Mouse (Mus musculus): ENCODE data around the gene Mrps6.
A peak's percentile ranks its signal among the peaks of the same experiment; 100 is the strongest.

Mrps6 gene

DNA sequence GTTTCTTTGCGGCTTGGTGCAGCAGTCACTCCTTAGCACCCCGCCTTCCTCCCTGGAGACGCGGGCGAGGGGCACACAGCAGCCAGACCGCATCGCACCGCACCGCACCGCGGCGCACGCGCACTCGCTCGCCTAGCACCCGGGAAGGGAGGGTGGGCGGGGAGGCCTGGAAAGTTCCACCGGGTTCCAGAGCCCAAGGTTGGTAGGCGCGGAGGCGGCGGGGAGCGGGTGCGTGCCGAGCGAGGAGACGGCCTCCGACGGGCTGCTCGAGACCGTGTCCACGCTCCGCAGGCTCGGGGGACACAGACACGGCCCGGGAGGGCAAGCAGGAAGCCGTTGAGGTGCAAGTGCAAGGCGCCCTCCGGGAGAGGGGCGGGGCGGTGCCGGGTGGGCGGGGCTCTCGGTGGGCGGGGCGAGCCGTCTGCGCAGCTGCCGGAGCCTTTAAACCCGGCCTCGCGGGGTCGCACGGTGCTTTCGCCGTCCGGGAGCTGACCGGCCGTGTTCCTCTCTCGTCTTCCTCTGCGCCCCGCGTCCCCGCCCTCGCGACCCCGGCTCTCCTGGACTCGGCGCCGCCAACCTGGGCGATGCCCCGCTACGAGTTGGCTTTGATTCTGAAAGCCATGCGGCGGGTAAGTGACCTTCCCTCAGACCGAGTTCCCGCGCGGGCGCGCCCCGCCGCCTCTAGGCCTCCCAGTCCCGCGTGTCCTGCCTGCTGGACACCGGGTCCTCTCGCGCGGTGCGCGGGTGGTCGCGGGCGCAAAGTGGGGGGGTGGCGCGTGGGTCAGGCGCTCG, at the start of gene Mrps6, which contains the start of the genes Gm49711 and Slc5a3:
TSS of gene Mrps6 (plus strand) at position 419 of the 792 bp plus-strand sequence.
TSS of gene Gm49711 (plus strand) at position 465 of the 792 bp plus-strand sequence.
TSS of gene Slc5a3 (plus strand) at position 471 of the 792 bp plus-strand sequence.
- DNase-seq (ENCODE audit: low read depth): peak; percentile 90

DNA sequence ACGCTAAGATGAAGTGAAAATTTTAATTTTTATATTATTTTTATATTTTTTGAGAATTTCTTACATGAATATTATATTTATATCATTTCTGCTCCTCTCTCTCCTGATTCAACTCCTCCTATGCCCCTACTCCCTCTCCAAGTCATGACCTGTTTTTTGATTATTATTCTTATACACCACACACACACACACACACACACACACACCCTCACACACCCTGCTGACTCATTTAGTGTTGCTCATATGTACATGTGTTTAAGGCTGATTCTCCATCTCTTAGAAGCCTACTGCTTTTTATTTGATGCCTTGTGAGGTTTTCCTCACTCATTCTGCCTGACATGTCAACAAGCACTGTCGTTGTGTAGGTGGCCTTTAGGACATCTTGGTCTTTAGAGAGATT, 48.5 kb upstream of the Mrps6 start:
- no peak for DNase-seq (ENCODE audit: low read depth)

DNA sequence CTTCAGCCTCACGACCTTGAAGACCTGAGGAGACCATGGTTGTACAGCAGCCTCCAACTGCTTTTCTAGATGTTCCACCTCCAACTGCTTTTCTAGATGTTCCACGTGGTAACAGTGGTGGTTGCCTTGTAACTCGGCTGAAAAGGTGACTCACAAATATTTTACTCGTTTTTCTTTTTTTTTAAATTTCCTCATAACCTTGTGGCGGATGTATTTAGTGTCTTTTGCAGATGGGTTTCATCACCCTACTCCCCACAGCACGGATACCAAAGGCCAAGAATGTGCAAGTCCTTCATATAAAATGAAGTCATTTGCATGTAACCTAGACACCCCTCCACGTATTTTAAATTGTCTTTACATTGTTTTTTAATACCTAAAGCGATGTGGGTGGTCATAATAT, 41.3 kb upstream of the Mrps6 start:
- DNase-seq (ENCODE audit: low read depth): peak; percentile 88

DNA sequence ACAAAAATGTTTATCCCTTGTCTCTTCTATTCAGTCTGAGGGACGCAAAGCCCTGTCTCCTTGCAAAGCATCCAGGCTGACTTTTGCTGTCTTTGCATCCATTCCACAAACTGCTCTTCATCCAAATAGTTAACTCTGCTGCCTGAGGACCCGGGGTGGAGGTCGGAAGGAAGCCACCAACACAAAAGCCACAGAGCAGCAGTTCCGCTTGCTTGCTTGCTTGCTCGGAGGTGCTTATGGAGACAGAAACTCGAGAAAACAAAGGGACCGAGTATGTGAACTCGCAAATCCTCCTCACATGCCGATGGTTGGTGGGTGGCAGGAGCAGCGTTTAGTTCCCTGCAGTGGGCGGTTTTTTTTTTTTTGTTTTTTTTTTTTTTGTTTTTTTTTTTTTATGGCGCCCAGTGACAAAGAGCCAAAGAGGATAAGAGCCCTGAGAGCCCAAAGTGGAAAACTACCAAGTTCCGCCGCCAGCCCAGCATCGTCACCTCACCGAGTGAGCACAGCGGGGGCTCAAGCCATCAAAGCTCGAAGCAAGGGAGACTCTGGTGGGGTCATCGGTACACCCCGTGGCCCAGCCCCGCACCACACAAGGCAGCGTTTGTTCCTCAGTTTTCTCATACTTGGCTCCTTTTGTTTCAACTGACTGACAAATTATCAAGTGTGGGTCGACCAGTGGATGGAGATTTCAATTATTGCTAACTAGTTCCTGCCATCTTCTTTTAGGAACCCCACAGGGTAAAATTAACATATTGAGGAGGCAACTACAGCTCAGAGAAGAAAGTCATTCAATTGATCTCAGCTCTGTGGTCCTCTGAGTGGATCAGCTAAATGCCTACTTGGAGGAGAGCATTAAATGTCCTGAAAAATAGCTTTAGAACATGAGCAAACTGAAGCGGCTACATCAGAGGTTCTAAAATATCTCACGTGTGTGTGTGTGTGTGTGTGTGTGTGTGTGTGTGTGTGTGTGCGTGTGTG, 38.6 kb upstream of the Mrps6 start:
- DNase-seq (ENCODE audit: low read depth): peak; percentile 81

DNA sequence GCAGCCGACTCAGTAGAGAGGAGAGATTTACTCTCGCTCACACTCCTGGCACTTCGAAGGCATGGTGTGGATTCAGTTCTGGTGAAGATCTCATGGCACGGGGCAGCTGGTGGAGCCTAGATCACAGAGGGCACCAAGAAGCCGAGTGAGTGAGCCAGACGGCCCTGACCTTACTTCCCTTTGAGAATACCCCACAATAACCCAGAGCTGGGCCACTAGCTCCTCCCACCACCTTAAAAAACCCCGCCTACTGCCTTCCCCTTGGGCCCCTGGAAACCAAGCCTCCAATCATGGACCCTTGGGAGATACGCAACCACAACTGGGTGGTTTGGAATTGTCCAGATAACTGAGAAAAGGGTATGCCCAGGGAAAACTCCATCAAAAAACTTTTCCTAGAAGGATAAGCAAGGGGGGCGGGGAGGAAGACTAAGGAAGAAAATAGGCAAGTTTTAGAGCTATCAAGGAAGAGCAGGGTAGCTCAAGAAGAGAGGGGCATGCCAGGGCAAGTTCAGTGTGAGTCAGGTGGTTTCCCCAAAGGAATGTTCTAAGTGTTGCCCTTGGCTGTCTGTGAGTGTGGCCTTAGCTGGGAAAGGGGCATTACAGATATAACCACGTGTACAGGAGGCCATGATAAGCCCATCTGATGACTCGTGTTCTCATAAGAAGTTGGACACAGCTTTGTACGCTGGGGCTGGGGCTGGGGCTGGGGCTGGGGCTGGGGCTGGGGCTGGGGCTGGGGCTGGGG, 36.2 kb upstream of the Mrps6 start:
- DNase-seq (ENCODE audit: low read depth): peak; percentile 55

DNA sequence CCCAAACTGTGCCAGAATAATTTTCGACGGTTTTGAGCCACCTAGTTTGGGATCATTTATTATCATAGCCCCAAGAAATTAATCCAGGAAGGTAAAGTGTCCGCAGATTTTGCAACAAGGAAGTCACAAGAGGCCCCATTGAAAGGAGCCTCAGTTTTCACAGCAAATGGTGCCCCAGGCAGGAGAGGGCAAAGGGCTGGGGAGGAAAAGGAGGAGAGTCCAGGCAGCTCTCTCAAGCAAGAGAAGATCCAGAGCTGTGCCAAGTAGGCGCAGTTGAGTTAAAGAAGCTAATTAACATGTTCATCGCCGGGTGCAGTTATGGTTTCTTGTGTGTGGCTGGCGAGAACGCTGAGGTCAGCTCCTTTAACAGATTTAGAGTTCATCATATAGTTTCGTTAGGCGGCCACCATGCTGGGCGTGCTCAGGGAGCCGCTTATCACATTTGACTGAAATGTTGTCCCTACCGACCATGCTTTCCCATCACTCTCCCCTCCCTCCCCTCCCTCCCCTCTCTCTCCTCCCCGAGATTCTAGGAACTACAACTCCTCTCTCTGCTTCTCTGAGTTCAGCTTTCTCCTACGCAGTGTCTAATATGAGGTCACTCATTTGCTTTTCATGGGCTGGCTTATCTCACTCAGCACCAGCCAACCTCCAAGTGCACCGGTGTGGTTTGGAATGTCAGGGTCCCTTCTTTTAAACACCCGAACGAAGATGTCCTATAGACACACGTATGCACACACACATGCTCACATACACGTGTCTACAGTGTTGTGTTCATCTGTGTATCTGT, 35.4 kb upstream of the Mrps6 start:
- no peak for DNase-seq (ENCODE audit: low read depth)

DNA sequence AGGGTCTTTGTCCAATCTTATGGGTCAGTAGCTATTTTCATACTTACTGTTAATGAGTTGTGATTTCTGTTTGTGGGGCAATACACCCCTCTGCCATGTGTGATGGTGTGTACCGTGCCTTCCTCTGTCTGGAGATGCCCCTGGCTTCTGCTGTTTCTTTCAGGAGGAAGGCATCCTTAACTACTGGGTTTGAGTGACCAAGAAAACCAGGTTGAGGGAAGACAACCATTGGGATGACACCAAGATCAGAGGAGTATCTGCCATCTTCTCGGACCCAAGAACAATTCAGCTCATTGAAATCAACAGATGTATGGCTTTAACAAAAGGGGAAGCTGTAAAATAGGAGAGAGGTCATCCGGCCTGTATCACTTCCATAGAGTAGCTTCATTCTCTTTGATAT, 24.8 kb upstream of the Mrps6 start:
- DNase-seq (ENCODE audit: low read depth): no peak

DNA sequence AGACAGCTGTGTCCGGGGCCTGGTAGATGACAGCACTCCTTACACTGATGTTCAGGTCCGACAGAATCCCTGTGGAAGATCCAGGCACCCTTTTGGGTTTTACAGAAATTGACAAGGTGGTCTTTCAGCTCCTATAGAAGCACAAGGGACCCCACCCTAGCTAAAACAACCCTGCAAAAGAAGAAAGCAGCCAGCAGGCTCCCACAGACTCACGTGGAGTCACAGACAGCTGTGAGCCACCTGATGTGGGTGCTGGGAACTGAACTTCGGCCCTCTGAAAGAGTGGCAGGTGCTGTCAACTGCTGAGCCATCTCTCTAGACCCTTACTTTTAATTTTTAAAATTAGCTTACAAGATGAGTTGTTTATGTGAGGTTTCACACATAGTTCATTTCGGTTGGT, 23.4 kb upstream of the Mrps6 start:
- DNase-seq (ENCODE audit: low read depth): no peak

DNA sequence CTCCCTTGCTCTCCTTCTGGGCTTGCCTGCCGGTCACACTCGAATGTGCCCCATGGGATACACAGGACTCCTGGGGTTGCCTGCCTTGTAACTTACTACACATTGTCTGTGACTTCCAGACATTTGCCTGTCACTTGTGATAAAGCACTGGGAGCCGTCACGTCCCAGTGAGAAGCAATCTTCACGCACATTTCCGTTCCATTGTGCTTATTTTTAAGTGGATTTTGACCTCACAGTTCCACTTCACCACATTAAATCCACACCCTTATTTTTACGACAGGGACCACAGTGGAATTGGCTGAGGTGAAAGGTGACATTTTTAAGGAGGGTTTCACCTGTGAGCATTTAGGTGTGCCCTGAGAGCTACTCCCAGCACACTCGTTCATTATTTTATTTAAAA, 21.4 kb upstream of the Mrps6 start:
- no peak for DNase-seq (ENCODE audit: low read depth)

DNA sequence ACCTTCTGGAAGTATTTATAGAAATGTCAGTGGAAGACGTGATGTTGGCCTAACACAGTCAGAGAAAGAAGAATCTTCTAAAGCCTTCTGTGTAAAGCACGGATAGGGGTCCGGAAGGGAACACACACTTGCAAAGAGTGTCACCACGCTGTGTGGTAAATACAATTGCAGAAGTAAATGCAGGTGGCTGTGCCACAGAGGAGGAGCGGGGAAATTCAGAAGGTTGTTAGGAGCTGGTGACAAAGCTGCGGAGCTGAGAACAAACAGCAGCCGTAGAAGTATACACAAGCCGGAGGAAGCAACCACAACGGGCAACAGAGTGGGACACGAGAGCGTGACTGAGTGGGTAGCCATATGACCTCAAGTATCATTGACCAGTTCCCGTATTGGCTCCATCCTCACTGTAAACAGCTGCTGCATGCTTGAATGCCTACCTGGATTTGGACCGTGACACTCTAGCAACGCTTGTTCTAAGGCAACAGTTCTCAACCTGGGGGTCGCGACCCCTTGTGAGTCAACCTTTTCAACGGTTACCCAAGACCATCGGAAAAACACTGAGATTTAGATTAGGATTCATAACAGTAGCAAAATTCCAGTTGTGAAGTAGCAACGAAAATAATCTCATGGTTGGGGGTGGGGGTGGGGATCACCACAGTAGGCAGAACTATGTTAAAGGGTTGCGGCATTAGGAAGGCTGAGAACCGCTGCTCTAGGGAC, 20.0 kb upstream of the Mrps6 start:
- DNase-seq (ENCODE audit: low read depth): no peak

DNA sequence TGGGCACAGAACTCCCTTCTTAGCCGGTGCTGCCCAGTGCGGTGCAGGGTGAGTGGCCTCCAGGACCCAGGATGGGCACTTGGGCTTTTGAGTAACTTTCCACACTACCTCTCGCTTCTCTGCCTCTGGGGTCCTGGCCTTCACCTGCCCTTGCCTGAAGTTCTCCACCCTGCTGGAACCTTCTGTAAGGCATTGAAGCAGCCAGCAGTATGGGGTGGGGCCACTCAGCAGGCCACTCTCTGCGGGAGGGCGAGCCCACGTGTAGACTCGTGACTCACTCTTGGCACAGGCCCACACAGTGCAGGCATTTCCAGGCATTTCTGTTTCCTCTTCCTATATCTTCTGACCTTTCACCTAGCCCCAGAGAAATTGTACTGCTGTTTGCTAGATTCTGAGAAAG, 18.6 kb upstream of the Mrps6 start:
- peak; percentile 57 for DNase-seq (ENCODE audit: low read depth)

DNA sequence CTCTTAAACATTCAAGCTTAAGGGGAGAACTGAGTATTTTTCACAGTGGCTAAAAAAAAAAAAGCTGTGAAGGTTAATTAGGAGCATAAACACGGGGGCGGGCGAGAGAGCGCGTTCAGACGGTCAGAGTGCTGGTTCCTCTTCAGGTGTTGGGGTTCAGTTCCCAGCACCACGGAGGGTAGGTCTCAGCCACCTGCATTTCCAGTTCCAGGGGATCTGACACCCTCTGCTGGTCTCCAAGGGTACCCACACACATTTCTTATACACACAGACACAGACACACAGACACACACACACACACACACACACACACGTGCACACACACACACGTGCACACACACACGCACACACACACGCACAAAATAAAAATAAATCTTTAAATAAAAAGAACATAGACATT, 18.1 kb upstream of the Mrps6 start:
- no peak for DNase-seq (ENCODE audit: low read depth)

DNA sequence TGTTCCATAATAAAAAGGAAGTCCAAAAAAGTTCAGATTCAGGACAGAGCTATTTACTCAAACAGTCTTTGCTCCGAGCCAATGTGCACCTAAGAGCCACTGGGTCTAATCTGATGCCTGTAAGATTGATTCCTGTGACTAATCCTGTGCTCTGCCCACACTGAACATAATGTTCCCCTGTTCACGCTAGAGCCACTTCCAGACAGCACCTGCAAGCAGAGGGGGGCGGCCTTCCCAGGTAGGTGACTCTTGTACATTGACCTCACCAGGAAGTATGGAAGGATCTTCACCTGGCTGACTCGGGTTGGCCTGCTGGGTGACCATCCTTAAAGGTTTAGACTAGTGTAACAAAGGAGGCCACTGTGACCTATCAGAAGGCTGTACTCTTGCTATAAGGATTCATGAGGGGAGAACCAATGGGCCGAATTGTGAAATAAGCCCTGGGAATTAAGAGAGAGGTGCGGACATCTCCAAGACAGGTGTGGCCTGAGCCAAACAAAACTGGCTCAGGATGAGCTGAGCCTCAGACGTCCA, 6.2 kb upstream of the Mrps6 start:
- DNase-seq (ENCODE audit: low read depth): no peak

DNA sequence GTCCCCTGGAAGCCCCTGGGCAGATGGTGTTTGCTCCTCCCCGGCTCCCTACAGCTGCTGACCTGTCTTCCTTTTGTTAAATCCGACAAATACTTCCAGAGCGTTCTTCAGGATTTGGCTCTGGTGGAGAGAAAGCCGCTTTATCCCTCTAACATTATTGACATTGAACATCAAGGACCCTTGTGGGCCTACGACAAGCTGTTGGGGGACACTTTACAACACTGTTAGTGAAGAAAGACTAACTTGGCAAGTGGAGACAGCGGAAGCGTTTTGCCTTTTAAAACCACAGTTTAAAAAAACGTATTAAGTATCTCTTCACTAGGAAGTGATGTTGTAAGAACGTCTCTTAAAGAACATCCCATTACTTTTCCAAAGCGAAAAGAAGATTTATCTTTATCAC, 5.5 kb upstream of the Mrps6 start:
- no peak for DNase-seq (ENCODE audit: low read depth)

DNA sequence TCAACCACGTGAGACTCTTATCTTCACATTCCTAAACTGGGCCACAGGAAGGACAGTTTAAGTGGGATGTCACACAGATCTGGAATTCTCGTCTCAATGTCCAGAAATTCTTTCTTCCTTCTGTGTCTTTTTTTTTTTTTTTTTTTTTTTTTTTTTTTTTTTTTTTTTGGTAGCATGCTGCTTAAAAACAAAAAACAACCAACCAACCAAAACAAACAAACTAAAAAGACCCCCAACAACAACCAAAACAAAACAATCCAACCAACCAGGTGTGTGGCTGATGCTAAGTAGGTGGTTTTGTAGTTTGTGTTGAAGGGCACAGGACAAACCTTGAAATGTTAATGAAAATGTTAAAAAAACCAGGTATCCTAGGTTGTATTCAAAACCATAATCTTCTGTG, 1.4 kb upstream of the Mrps6 start:
- DNase-seq (ENCODE audit: low read depth): no peak

DNA sequence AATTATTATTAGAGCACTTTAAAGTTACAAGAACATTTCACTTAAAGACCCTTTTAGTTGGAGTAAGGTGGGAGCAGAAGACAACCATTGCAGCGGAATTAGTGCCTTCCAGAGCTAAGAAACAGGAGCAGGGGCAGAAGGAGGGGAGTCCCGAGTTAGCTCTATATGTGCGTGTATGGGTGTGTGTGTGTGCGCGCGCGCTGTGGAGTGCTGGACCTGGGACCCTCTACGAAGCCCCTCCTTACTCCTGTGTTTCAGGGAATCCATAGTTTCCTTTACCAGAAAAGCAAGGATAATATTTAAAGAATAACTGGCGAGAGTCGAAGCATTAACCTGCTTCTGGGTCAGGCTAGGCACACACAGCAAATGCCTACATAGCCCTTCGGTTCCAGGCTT, 616 bp upstream of the Mrps6 start:
- peak; percentile 41 for DNase-seq (ENCODE audit: low read depth)

DNA sequence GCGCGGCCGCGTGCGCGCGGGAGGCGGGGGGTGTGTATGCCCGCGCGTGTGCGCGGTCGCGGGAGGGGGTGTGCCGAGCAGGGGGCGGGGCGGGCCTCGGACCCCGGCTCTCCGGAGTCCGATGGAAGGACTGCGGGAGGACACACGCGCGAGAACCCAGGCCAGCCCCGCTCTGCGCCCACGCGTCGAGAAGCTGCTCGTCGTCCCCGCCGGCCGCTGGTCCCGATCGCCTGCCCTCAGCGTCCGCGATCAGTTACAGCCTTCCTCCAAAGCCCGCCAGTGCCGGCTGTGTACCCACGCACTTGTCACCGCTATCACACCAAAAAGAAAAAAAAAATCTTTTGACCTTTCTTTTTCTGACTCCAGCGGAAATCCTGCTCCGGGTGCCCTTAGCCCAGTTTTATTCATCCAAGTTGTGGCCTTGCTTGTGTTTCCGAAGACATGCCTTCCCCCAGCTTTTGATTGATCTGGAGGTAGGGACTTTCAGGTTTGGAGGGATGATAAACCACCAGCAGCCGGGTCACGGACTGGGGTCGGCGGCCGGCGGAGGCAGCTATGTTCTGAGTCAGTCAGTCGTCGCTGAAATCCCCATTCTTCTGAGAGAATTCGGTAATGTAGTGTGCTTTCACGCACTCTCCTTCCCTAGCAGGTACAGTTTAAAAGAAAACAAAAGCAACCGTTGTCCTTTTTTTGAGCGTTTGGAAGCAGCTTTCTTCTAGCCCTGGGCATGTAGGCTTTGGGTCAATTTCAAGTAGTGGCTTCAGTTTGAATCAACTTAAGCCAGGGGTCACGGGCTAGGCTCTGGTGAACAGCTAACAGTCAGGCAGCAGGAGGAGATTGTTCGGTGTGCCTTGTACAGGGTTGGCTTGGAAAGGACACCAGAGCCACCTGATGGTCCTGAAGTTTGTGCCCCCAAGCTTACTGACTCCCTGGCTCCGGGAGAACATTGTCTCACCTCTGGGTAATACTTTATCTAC, 862 bp downstream of the Mrps6 start:
- peak; percentile 39 for DNase-seq (ENCODE audit: low read depth)

DNA sequence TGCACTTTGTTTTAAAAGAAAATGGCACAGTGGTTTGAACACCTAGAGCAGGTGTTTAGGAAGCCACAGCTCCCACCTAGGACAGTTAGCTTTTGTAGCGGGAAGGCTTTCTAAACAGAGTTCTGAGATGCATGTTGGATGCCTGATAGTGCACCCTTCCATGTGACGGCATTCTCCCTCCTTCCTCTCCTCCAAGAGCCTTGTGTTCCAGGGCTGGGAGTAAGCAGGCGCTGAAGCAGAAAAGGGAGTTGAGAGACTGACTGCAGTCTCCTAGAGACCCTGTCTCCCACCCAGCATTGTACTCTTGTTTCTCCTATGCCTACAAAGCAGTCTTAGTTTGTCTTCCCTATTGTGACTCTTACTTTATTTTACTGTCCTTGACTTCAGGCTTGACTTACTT, 2.1 kb downstream of the Mrps6 start:
- no peak for DNase-seq (ENCODE audit: low read depth)

DNA sequence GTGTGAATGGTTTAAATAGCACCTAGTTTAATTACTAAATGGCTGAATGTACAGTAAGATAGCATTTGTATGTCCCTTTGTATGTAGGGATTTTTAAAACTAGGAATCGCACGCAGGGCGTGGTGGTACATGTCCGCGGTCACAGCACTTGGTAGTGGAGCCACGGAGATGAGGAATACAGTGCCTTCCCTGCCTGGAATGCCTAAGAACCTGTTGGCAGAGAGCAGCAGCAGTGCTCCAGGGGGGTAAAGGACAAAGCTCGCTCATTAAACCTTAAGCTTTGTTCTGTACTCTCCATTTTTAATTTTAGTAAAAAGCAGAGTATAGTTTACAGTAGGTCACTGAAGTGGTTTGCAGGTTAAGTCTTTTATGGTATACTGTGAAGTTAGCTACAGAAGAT, 3.5 kb downstream of the Mrps6 start:
- no peak for DNase-seq (ENCODE audit: low read depth)
